Mouse (Mus musculus): ENCODE results near the gene Palld. TPM values are rescaled to one million over a fixed set of nuclear protein-coding genes. Genes with fewer than 3 reads are reported as not detected.
A peak's percentile ranks its signal among the peaks of the same experiment; 100 is the strongest.

Gene Palld
- polyA plus RNA-seq, 1 experiment from 2014 or later: 71.1 TPM

DNA sequence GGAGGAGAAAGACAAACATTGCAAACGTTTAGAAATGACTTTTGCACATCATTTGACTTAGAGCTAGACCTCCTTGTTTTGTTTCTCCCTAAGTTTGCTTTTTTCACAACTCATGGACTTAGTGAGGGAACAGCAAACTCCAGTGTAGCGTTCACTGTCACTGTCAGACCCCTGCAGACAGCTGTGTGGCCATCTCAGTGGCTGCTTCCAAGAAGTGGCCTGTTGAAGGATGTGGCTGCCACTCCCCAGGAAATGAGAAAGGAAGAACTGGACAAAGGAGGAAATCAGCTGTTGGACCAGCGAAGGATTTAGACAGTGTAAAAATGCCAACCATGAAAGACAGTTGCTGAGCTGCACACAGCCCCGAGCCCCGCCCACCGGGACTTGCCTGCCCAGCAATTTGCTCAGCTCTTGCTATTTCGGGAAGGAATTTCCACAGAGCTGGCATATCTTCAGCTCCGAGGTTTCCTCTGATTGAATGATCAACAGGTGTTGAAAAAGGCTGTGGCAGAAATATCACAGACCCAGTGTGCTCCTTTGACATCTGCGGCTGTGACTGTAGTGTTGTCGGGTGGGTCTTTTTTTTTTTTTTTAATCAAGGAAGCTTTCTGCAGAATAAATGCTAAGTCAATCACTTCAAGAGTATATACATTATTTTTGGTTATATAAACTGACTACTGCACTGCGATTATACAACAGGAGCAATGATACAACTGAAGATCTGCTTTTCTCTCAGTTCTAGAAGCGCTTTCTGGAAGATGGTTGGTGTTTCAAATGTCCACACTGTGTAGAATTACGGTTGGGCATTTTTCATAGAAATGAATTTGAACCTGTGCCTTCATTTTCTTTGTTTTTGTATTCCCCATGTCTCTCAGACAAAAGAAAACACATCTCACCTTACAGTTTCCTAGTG lies 6.1 kb upstream of the Palld start:
- no peak for DNase-seq (ENCODE audit: low spot score)
- no peak overlapping the region for H3K27ac ChIP-seq
- H3K9me3 ChIP-seq (replicated peaks): no peaks in the 10 kb centered on the region
- no peaks in the 10 kb centered on the region for H3K27me3 ChIP-seq (ENCODE audit: low read depth, poor library complexity, severe bottlenecking)
- WGBS: 80% methylated on average over 13 of the region's 13 CpGs
- H3K4me1 ChIP-seq: no peaks in the 10 kb centered on the region
- no peaks in the 10 kb centered on the region for H3K36me3 ChIP-seq
- no peak overlapping the region for H3K4me3 ChIP-seq

GRCm38 (mm10) chr8:61901028-61901717 lies 1.3 kb downstream of the Palld start:
- 85% methylated on average over 6 of the region's 6 CpGs for WGBS
- H3K9me3 ChIP-seq (replicated peaks): no peaks in the 10 kb centered on the region
- no peak for DNase-seq (ENCODE audit: low spot score)
- no peak overlapping the region for H3K4me3 ChIP-seq
- H3K27ac ChIP-seq: no peak overlapping the region
- no peaks in the 10 kb centered on the region for H3K36me3 ChIP-seq
- no peaks in the 10 kb centered on the region for H3K27me3 ChIP-seq (ENCODE audit: low read depth, poor library complexity, severe bottlenecking)
- no peaks in the 10 kb centered on the region for H3K4me1 ChIP-seq

DNA sequence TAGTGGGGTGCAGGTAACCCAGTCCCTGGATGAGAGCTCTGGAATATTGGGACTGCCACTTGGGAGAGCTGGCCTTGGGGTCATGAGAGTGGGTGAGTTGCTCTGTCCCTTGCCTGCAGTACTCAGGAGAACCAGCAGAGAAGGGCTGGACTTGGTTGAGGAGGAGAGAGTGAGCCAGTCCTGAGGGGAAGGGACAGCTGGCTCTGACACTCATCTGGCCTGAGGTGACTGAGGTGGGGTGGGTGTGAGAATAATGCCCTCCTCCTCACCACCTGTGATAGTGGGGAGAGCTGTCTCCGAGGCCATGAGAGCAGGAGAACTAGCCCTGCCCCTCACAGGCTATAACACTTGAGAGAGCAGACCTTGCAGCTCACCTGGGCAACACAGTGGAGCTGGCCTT lies 5.1 kb downstream of the Palld start:
- no peak for DNase-seq (ENCODE audit: low spot score)
- no peaks in the 10 kb centered on the region for H3K27me3 ChIP-seq (ENCODE audit: low read depth, poor library complexity, severe bottlenecking)
- no peaks in the 10 kb centered on the region for H3K36me3 ChIP-seq
- H3K27ac ChIP-seq: no peak overlapping the region
- no peak overlapping the region for H3K4me3 ChIP-seq
- H3K9me3 ChIP-seq (replicated peaks): no peaks in the 10 kb centered on the region
- H3K4me1 ChIP-seq: no peaks in the 10 kb centered on the region
- 77% methylated on average over 1 of the region's 1 CpGs for WGBS

DNA sequence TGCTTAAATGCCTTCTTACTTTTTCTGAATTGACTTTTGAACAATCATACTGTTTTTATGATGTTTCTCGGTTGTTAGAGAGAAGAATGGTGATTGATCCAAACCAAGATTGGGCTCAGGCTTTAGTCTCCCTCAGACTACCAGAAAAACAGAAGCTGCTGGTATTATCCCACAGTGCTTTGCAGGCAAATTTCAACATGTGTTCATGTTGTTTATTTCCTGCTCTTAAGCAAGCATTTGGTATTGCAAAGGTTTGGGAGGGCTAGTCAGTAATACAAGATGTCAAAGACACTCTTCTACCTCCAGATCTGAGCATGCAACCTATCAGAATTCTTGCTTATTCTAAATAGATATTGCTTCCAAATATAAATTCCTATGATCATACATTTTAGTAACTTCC lies 5.7 kb downstream of the Palld start:
- H3K9me3 ChIP-seq (replicated peaks): no peaks in the 10 kb centered on the region
- no peaks in the 10 kb centered on the region for H3K4me1 ChIP-seq
- DNase-seq (ENCODE audit: low spot score): no peak
- H3K36me3 ChIP-seq: no peaks in the 10 kb centered on the region
- H3K4me3 ChIP-seq: no peak overlapping the region
- no peaks in the 10 kb centered on the region for H3K27me3 ChIP-seq (ENCODE audit: low read depth, poor library complexity, severe bottlenecking)
- H3K27ac ChIP-seq: no peak overlapping the region
- WGBS: 96% methylated on average over 1 of the region's 1 CpGs

- Histone ChIP-seq H3K36me3 (no peaks in the 10 kb centered on the region), H3K27ac (no peak overlapping the region), H3K9me3 (replicated peaks) (no peaks in the 10 kb centered on the region), H3K27me3 (ENCODE audit: low read depth, poor library complexity, severe bottlenecking) (no peaks in the 10 kb centered on the region), H3K4me1 (no peaks in the 10 kb centered on the region), H3K4me3 (no peak overlapping the region)
- WGBS: 67% methylated on average over 2 of the region's 2 CpGs
- no peak for DNase-seq (ENCODE audit: low spot score)
Measured at GRCm38 (mm10) chr8:61894062-61894461, 8.4 kb downstream of the Palld start.

DNA sequence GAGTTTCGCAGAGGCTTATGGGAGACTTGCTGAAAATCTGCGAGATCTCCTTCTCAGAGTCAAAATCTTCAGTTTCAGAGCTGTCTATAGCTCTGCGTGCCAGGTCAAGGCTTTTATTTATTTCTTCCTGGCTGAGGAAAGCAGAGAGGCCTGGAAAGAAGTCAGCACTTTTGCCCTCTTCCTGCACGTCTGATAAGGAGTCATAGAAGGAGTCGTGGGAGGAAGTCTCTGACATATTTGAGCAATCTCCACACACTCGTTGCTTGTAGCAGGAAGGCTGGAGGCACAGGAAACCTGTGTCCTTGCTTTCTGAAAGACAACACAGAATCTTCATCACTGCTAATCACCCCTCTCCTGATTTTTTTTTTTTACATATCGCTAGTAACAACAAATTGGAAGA lies 24.9 kb downstream of the Palld start:
- Histone ChIP-seq H3K27ac (no peak overlapping the region), H3K36me3 (no peaks in the 10 kb centered on the region), H3K4me3 (no peak overlapping the region), H3K27me3 (ENCODE audit: low read depth, poor library complexity, severe bottlenecking) (no peaks in the 10 kb centered on the region), H3K4me1 (peaks cover 5% of the 10 kb centered on the region; the same call in 1 of the 2 replicates), H3K9me3 (replicated peaks) (no peaks in the 10 kb centered on the region)
- no peak for DNase-seq (ENCODE audit: low spot score)
- WGBS: 59% methylated on average over 7 of the region's 7 CpGs

GRCm38 (mm10) chr8:61875290-61875689 lies 27.2 kb downstream of the Palld start:
- Histone ChIP-seq H3K27ac (no peak overlapping the region), H3K9me3 (replicated peaks) (no peaks in the 10 kb centered on the region), H3K27me3 (ENCODE audit: low read depth, poor library complexity, severe bottlenecking) (no peaks in the 10 kb centered on the region), H3K4me3 (no peak overlapping the region), H3K36me3 (no peaks in the 10 kb centered on the region), H3K4me1 (peaks cover 5% of the 10 kb centered on the region; the same call in 1 of the 2 replicates)
- 8% methylated on average over 5 of the region's 5 CpGs for WGBS
- DNase-seq (ENCODE audit: low spot score): peak; percentile 54

GRCm38 (mm10) chr8:61873994-61874393 lies 28.5 kb downstream of the Palld start:
- Histone ChIP-seq H3K27me3 (ENCODE audit: low read depth, poor library complexity, severe bottlenecking) (no peaks in the 10 kb centered on the region), H3K36me3 (no peaks in the 10 kb centered on the region), H3K4me1 (peaks cover 5% of the 10 kb centered on the region; the same call in 1 of the 2 replicates), H3K4me3 (no peak overlapping the region), H3K9me3 (replicated peaks) (no peaks in the 10 kb centered on the region), H3K27ac (no peak overlapping the region)
- no peak for DNase-seq (ENCODE audit: low spot score)
- WGBS: 55% methylated on average over 9 of the region's 9 CpGs

- no peak overlapping the region for H3K4me3 ChIP-seq
- 93% methylated on average over 3 of the region's 3 CpGs for WGBS
- no peaks in the 10 kb centered on the region for H3K27me3 ChIP-seq (ENCODE audit: low read depth, poor library complexity, severe bottlenecking)
- H3K27ac ChIP-seq: no peak overlapping the region
- DNase-seq (ENCODE audit: low spot score): no peak
- no peaks in the 10 kb centered on the region for H3K9me3 ChIP-seq (replicated peaks)
- H3K4me1 ChIP-seq: no peaks in the 10 kb centered on the region
- H3K36me3 ChIP-seq: no peaks in the 10 kb centered on the region
Measured at GRCm38 (mm10) chr8:61868481-61868880, 34.0 kb downstream of the Palld start.

GRCm38 (mm10) chr8:61866920-61867319 lies 35.6 kb downstream of the Palld start:
- no peaks in the 10 kb centered on the region for H3K36me3 ChIP-seq
- WGBS: 91% methylated on average over 1 of the region's 1 CpGs
- DNase-seq (ENCODE audit: low spot score): no peak

DNA sequence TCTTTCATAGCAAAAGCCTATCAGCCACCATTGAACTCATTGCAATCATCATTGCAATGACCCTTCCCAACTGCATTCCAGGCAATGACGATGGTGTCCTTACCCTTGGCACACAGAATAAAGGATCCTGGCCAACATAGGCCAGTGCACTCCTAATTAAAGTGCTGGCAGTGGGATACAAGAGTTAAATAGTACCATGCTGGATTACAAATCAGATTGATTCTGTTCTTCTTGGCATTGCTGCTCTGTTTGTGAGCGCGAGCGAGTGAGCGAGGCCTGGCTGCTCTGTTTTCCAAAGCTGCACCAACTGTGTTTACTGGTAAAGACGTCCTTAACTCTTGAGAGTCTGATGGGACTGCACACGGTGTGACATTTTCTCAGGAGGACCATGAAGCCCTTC lies 37.1 kb downstream of the Palld start:
- no peaks in the 10 kb centered on the region for H3K4me1 ChIP-seq
- no peaks in the 10 kb centered on the region for H3K9me3 ChIP-seq (replicated peaks)
- 91% methylated on average over 7 of the region's 7 CpGs for WGBS
- H3K4me3 ChIP-seq: no peak overlapping the region
- H3K27me3 ChIP-seq (ENCODE audit: low read depth, poor library complexity, severe bottlenecking): no peaks in the 10 kb centered on the region
- H3K36me3 ChIP-seq: no peaks in the 10 kb centered on the region
- H3K27ac ChIP-seq: no peak overlapping the region
- DNase-seq (ENCODE audit: low spot score): no peak

More at GRCm38 (mm10) chr8:61866920-61867319, 35.6 kb downstream of the Palld start:
- Histone ChIP-seq H3K4me1 (no peaks in the 10 kb centered on the region), H3K9me3 (replicated peaks) (no peaks in the 10 kb centered on the region), H3K4me3 (no peak overlapping the region), H3K27ac (no peak overlapping the region), H3K27me3 (ENCODE audit: low read depth, poor library complexity, severe bottlenecking) (no peaks in the 10 kb centered on the region)

- no peaks in the 10 kb centered on the region for H3K9me3 ChIP-seq (replicated peaks)
Measured at GRCm38 (mm10) chr8:61851270-61851669, 51.2 kb downstream of the Palld start.

DNA sequence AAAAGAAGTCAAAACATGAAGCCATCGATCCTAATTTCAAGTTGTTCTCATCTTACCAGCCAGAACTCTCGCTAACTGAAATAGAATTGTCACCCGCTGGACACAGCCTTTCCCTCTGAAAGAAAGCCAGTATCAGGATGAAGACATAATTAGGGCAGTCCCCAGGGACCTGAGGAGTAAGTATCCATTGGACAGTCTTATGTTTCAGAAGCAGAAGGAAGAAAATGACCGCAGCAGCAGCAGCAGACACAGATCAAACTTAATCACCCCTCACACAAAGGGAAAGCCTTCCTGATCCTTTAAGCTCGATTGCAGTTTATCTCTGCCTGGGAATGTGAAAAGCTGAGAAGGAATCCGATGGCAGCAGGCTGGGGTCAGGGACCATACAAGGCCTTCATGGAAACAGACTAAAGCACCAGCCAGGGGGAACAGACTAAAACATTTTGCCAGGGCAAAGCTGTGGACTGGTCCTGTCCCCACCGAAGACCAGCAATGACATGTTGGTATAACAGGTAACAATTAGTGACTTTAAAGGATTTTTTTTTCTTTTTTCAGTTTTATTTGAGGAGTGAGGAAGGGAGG lies 53.8 kb downstream of the Palld start:
- WGBS: 60% methylated on average over 7 of the region's 7 CpGs
- Histone ChIP-seq H3K27me3 (ENCODE audit: low read depth, poor library complexity, severe bottlenecking) (no peaks in the 10 kb centered on the region), H3K27ac (no peak overlapping the region), H3K4me1 (peaks cover 8% of the 10 kb centered on the region), H3K4me3 (no peak overlapping the region), H3K9me3 (replicated peaks) (no peaks in the 10 kb centered on the region), H3K36me3 (no peaks in the 10 kb centered on the region)
- no peak for DNase-seq (ENCODE audit: low spot score)

More at GRCm38 (mm10) chr8:61851270-61851669, 51.2 kb downstream of the Palld start:
- Histone ChIP-seq H3K4me3 (no peak overlapping the region), H3K36me3 (no peaks in the 10 kb centered on the region), H3K27ac (no peak overlapping the region), H3K27me3 (ENCODE audit: low read depth, poor library complexity, severe bottlenecking) (no peaks in the 10 kb centered on the region), H3K4me1 (peaks cover 4% of the 10 kb centered on the region; the same call in 1 of the 2 replicates)
- no peak for DNase-seq (ENCODE audit: low spot score)
- WGBS: 79% methylated on average over 4 of the region's 4 CpGs
